Mouse (Mus musculus) cerebellum, postnatal 4 days (tissue): ENCODE measurements around the gene Tm7sf3.

Experiments used
- DNase-seq, 2 experiments: peaks; one replicate each; pipeline ENCODE4 v3.0.0; 2022; ENCODE audit warnings: low spot score in 2 of 2, mixed read lengths in 1 of 2

The Tm7sf3 gene

GRCm38 (mm10) chr6:146642276-146643183 is at the start of gene Tm7sf3, which contains the start of gene Med21:
Gene Tm7sf3 (minus strand): TSS chr6:146642824.
Gene Med21 (plus strand): TSS chr6:146642547.
- DNase-seq: peak; percentile 98

GRCm38 (mm10) chr6:146688861-146689260 is 46.2 kb upstream of the Tm7sf3 start:
- DNase-seq: no peak

- no peak for DNase-seq
These were observed 45.4 kb upstream of the Tm7sf3 start for GRCm38 (mm10) chr6:146688010-146688409.

- no peak for DNase-seq
These were observed 44.0 kb upstream of the Tm7sf3 start for GRCm38 (mm10) chr6:146686463-146687196.

GRCm38 (mm10) chr6:146685781-146686308 is 43.2 kb upstream of the Tm7sf3 start:
- DNase-seq: peak in 1 of 2 experiments; percentile 3

GRCm38 (mm10) chr6:146683881-146684280 is 41.3 kb upstream of the Tm7sf3 start:
- no peak for DNase-seq

- DNase-seq: no peak
These were observed 35.8 kb upstream of the Tm7sf3 start for GRCm38 (mm10) chr6:146678136-146679070.

- no peak for DNase-seq
These were observed 34.3 kb upstream of the Tm7sf3 start for GRCm38 (mm10) chr6:146676904-146677303.

- no peak for DNase-seq
These were observed 32.4 kb upstream of the Tm7sf3 start for GRCm38 (mm10) chr6:146674881-146675536.

- no peak for DNase-seq
These were observed 31.8 kb upstream of the Tm7sf3 start for GRCm38 (mm10) chr6:146674420-146674819.

GRCm38 (mm10) chr6:146673696-146674095 is 31.1 kb upstream of the Tm7sf3 start:
- DNase-seq: no peak

- DNase-seq: no peak
These were observed 29.5 kb upstream of the Tm7sf3 start for GRCm38 (mm10) chr6:146672106-146672505.

GRCm38 (mm10) chr6:146670956-146671855 is 28.6 kb upstream of the Tm7sf3 start:
- DNase-seq: no peak

- no peak for DNase-seq
These were observed 26.0 kb upstream of the Tm7sf3 start for GRCm38 (mm10) chr6:146668606-146669005.

- DNase-seq: no peak
These were observed 24.2 kb upstream of the Tm7sf3 start for GRCm38 (mm10) chr6:146666811-146667210.

GRCm38 (mm10) chr6:146665408-146665807 is 22.8 kb upstream of the Tm7sf3 start:
- no peak for DNase-seq

GRCm38 (mm10) chr6:146664917-146665316 is 22.3 kb upstream of the Tm7sf3 start:
- DNase-seq: no peak

- DNase-seq: no peak
These were observed 21.5 kb upstream of the Tm7sf3 start for GRCm38 (mm10) chr6:146664116-146664515.

GRCm38 (mm10) chr6:146662679-146663078 is 20.1 kb upstream of the Tm7sf3 start:
- peak in 1 of 2 experiments; percentile 11 for DNase-seq

- no peak for DNase-seq
These were observed 19.0 kb upstream of the Tm7sf3 start for GRCm38 (mm10) chr6:146661655-146662054.
